Comparison of ENCODE assay signal across 10 mouse cellular contexts in the genomic region with DNA sequence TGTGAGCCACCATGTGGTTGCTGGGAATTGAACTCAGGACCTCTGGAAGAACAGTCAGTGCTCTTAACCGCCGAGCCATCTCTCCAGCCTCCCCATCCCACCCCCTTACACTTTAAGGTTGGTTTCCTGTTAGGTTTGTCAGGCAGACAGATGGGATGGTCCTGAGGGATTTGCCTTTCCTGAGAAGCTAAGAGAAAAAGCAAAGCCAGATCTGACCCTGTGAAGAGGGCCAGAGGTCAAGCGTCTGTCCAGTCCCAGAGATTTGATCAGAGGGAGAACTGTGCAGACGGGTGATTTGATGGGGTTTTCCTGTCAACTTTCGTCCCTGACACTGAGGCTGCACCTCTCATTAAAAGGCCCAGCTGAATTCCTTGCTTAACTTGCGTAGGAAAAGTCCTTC.
DNase-seq lines count a peak whose midpoint lies in the region; ATAC-seq and TF ChIP-seq lines count a peak whose summit lies in the region.
"Had no signal": no experiment of that assay in that cellular context is flagged by ENCODE, and none has a peak within 500 bp of the region (broad histone marks: within the 10 kb centered on the region; RNA-seq: fewer than 3 reads in every experiment).

No protein-coding gene starts in this region.

- H3K36me3 ChIP-seq in heart, adult 2 months (ENCODE audit: control insufficient read depth, insufficient read depth, low read length): no peaks in the 10 kb centered on the region
- no peaks in the 10 kb centered on the region for H3K36me3 ChIP-seq in lung, postnatal 0 days (ENCODE audit: insufficient read depth, low read length)
- H3K36me3 ChIP-seq in kidney, embryonic 15.5 days: no peaks in the 10 kb centered on the region
- no peaks in the 10 kb centered on the region for H3K36me3 ChIP-seq in stomach, embryonic 16.5 days (ENCODE audit: control insufficient read depth, insufficient read depth, low read length)
- H3K36me3 ChIP-seq: midbrain, embryonic 15.5 days had no signal

- no peaks in the 10 kb centered on the region for H3K27me3 ChIP-seq in heart, adult 2 months (ENCODE audit: control insufficient read depth, insufficient read depth, low read length)
- no peaks in the 10 kb centered on the region for H3K27me3 ChIP-seq in lung, postnatal 0 days (replicated peaks; ENCODE audit: insufficient read depth, low read length)
- H3K27me3 ChIP-seq in kidney, embryonic 15.5 days: no peaks in the 10 kb centered on the region
- H3K27me3 ChIP-seq in stomach, embryonic 16.5 days (ENCODE audit: control insufficient read depth, insufficient read depth, low read length): no peaks in the 10 kb centered on the region
- H3K27me3 ChIP-seq: midbrain, embryonic 15.5 days had no signal

- peak overlapping the region; percentile 97 for H3K27ac ChIP-seq in heart, adult 2 months
- peak overlapping the region; percentile 54; the same call in 1 of the 2 replicates for H3K27ac ChIP-seq in lung, postnatal 0 days (ENCODE audit: low read length)
- H3K27ac ChIP-seq in kidney, embryonic 15.5 days: 0 out of 2 replicates have a peak overlapping the region, but pooled peaks have one; percentile 33
- peak overlapping the region; percentile 35; the same call in 1 of the 2 replicates for H3K27ac ChIP-seq in stomach, embryonic 16.5 days (ENCODE audit: low read length)

- peaks cover 29% of the 10 kb centered on the region for H3K4me1 ChIP-seq in heart, adult 2 months (ENCODE audit: control insufficient read depth, insufficient read depth, low read length)
- H3K4me1 ChIP-seq in lung, postnatal 0 days (ENCODE audit: insufficient read depth, low read depth, low read length): peaks cover 36% of the 10 kb centered on the region
- H3K4me1 ChIP-seq in kidney, embryonic 15.5 days: peaks cover 51% of the 10 kb centered on the region
- peaks cover 52% of the 10 kb centered on the region for H3K4me1 ChIP-seq in stomach, embryonic 16.5 days (ENCODE audit: control insufficient read depth, insufficient read depth, low read length)

- peak; percentile 29 for DNase-seq in heart, adult 2 months
- no peak for DNase-seq in heart, postnatal 36 days
- DNase-seq in lung, postnatal 0 days (ENCODE audit: low spot score): no peak
- no peak for DNase-seq in lung, postnatal 4 days
- DNase-seq in gastrocnemius, postnatal 4 days (ENCODE audit: low spot score in 2 of 2): no peak
- no peak for DNase-seq in c-Kit-positive CD71-positive TER-119-positive erythroid progenitor cells, embryonic 14.5 days (ENCODE audit: low spot score)
- DNase-seq: liver, postnatal 0 days had no signal

- H3K79me2 ChIP-seq in heart, adult 2 months (replicated peaks; ENCODE audit: control insufficient read depth, insufficient read depth, low read length): no peaks in the 10 kb centered on the region

- H3K9ac ChIP-seq in heart, adult 2 months (ENCODE audit: low read depth, low read length): no peak overlapping the region
- no peak overlapping the region for H3K9ac ChIP-seq in lung, postnatal 0 days (replicated peaks; ENCODE audit: low read depth)
- H3K9ac ChIP-seq in kidney, embryonic 15.5 days: no peak overlapping the region
- no peak overlapping the region for H3K9ac ChIP-seq in stomach, embryonic 16.5 days (ENCODE audit: low read length)
- H3K9ac ChIP-seq: liver, postnatal 0 days; midbrain, embryonic 15.5 days had no signal

- TF ChIP-seq EP300 in heart, adult 2 months (IDR thresholded peaks at IDR 0.05; ENCODE audit: insufficient read depth, low read depth, low read length): 0 out of 2 replicates have a peak, but pooled peaks have one; percentile 14
- no peak for TF ChIP-seq EP300 in lung, postnatal 0 days (IDR thresholded peaks at IDR 0.05)

- ATAC-seq in lung, postnatal 0 days: no peak
- ATAC-seq in kidney, embryonic 15.5 days (replicated peaks; ENCODE audit: low FRiP score): no peak
- no peak for ATAC-seq in stomach, embryonic 16.5 days (ENCODE audit: insufficient read depth, low FRiP score)
- ATAC-seq: liver, postnatal 0 days; midbrain, embryonic 15.5 days had no signal

- H3K9me3 ChIP-seq in lung, postnatal 0 days (ENCODE audit: low read length): no peaks in the 10 kb centered on the region
- no peaks in the 10 kb centered on the region for H3K9me3 ChIP-seq in kidney, embryonic 15.5 days (replicated peaks)
- H3K9me3 ChIP-seq in stomach, embryonic 16.5 days (replicated peaks; ENCODE audit: control insufficient read depth, low read length): no peaks in the 10 kb centered on the region
- H3K9me3 ChIP-seq: midbrain, embryonic 15.5 days had no signal

- H3K4me3 ChIP-seq in heart, adult 2 months: no peak overlapping the region
- no peak overlapping the region for H3K4me3 ChIP-seq in lung, postnatal 0 days (ENCODE audit: low read depth, low read length)
- H3K4me3 ChIP-seq in kidney, embryonic 15.5 days (replicated peaks): no peak overlapping the region
- H3K4me3 ChIP-seq in stomach, embryonic 16.5 days (replicated peaks; ENCODE audit: low read length): no peak overlapping the region
- H3K4me3 ChIP-seq: midbrain, embryonic 15.5 days had no signal

- TF ChIP-seq POLR2A in heart, adult 2 months (IDR thresholded peaks at IDR 0.05; ENCODE audit: insufficient read depth, low read depth, low read length): no peak

- 48% methylated on average over 6 of the region's 6 CpGs for WGBS in heart, adult 2 months
- 64% methylated on average over 6 of the region's 6 CpGs for WGBS in lung, postnatal 0 days
- 54% methylated on average over 6 of the region's 6 CpGs for WGBS in kidney, embryonic 15.5 days
- 69% methylated on average over 6 of the region's 6 CpGs for WGBS in stomach, embryonic 16.5 days

- no peak for TF ChIP-seq CTCF in heart, adult 2 months (IDR thresholded peaks at IDR 0.05)
- no peak for TF ChIP-seq CTCF in lung, postnatal 0 days (IDR thresholded peaks at IDR 0.05)

- H3K4me2 ChIP-seq in lung, postnatal 0 days (replicated peaks; ENCODE audit: low read depth, low read length): no peak overlapping the region
- H3K4me2 ChIP-seq in kidney, embryonic 15.5 days: no peak overlapping the region
- no peak overlapping the region for H3K4me2 ChIP-seq in stomach, embryonic 16.5 days (ENCODE audit: low read depth, low read length)
- H3K4me2 ChIP-seq: midbrain, embryonic 15.5 days had no signal

- intact Hi-C loops in heart, adult 2 months (cut with DNase I): loop anchor here (5.0 kb wide), 1 partner anchor 118 kb away; no protein-coding TSS in a partner anchor
- intact Hi-C loops in heart, postnatal 36 days (cut with DNase I): loop anchor here (2.0 kb wide), 3 partner anchors 164 to 252 kb away; no protein-coding TSS in a partner anchor

Comparison
In these comparisons a context has a peak if more than half of its experiments do, and no peak if none do; other contexts are left out.
1. DNase-seq: peak in heart, adult 2 months (2 of 2); none in heart, postnatal 36 days (0 of 2), lung, postnatal 0 days (single experiment), lung, postnatal 4 days (0 of 2), gastrocnemius, postnatal 4 days (0 of 2) and c-Kit-positive CD71-positive TER-119-positive erythroid progenitor cells, embryonic 14.5 days (single experiment).
2. H3K27ac ChIP-seq: peak in every context shown above with its lines; median percentile 97 in heart, adult 2 months; 54 in lung, postnatal 0 days; 35 in stomach, embryonic 16.5 days; 33 in kidney, embryonic 15.5 days.